Mouse (Mus musculus): ENCODE data around the gene Gm20767.
"Not testable (repeated sequence)": the region's sequence is repeated elsewhere in the genome, so short reads cannot be mapped to it uniquely, and the experiment has no call there.

DNA sequence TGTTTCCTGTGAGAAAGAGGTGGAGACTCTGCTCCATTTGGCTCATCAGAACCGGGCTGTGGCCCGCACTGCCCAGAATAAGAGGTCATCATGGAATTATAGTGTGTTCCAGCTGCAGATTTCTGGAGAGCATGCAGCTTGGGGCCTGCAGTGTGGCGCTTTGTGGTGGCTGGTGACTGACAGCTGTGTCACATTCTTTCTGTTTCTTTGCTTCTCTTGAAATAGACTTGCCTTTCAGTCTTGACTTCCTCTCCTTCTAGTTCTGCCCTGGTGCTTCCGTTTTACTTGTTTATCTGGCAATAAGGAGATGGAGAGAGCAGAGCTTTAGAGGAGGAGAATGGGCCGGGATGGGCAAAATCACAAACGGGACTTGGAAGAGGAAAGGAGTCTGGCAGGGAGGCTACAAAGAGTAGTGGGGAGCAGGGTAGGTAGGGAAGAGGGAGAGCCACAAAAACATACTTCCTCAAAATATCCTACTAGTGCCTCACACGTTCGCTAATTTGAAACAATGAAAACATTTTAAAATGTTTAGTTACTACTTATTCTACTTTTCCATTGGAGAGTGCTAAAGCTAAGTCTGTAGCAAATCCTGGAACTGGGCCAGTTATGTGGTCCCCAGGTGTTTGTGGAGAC, 56.3 kb downstream of the Gm20767 start:
- not testable (repeated sequence) for TF ChIP-seq CTCF (IDR thresholded peaks at IDR 0.05; ENCODE audit: control insufficient read depth, insufficient read depth, insufficient replicate concordance, low read depth, low read length); POLR2A (IDR thresholded peaks at IDR 0.05; ENCODE audit: control insufficient read depth, low read depth, low read length)

Data from testis, adult 2 months (tissue).